Mouse (Mus musculus): ENCODE data around the gene Vwa5b1. TPM values are rescaled to one million over a fixed set of nuclear protein-coding genes. Genes with fewer than 3 reads are reported as not detected.

Vwa5b1 gene
- not detected for polyA plus RNA-seq (2017; shearing (Covaris generic))

DNA sequence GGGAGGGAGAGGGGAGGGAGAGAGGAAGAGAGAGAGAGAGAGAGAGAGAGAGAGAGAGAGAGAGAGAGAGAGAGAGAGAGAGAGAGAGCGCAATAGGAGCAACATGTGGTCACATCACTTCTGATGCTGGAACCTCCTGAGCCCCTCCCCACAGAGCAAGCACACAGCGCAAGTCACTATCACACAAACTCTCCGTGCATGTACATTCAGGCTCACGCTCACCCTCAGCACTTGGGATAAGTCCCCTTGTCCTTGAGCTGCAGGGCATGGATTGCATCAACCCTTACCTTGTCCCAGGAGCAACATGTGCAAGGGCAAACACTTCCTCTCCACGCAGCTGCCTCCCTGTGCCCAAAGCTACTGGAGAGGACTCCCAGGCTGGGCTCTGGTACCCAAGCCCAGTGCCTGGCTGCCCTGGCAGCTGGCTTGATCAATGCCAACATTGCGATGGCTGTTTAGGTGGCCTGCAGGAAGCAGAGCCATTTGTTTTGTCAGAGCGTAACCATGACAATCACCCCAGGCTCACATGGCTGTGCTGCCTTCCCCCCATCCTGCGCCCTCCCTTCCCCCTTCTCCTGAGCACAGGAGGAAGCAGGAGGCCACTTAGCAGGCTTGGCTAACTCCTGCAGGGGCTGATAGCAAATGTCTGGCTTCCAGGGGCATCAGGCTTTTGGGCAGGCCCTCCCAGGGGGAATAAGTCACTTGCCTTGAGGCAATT, at the start of gene Vwa5b1:
TSS of gene Vwa5b1 (minus strand) at position 457 of the 718 bp plus-strand sequence.

Other genes starting within 250 kb of the Vwa5b1 start
- not detected for gene Fam43b, start 239.4 kb downstream of the Vwa5b1 start, polyA plus RNA-seq (2017; shearing (Covaris generic))
- gene Mul1, start 201.2 kb downstream of the Vwa5b1 start, polyA plus RNA-seq (2017; shearing (Covaris generic)), result 13.9 TPM
- 0.44 TPM for gene Camk2n1, start 181.6 kb downstream of the Vwa5b1 start, polyA plus RNA-seq (2017; shearing (Covaris generic))
- not detected for gene Pla2g2c, start 88.9 kb upstream of the Vwa5b1 start, polyA plus RNA-seq (2017; shearing (Covaris generic))
- 0.10 TPM for gene Ubxn10, start 101.3 kb upstream of the Vwa5b1 start, polyA plus RNA-seq (2017; shearing (Covaris generic))
- gene Pla2g2f, start 121.7 kb upstream of the Vwa5b1 start, polyA plus RNA-seq (2017; shearing (Covaris generic)), result not detected
- gene Pla2g2d, start 139.9 kb upstream of the Vwa5b1 start, polyA plus RNA-seq (2017; shearing (Covaris generic)), result 0.90 TPM
- not detected for gene Pla2g5, start 227.6 kb upstream of the Vwa5b1 start, polyA plus RNA-seq (2017; shearing (Covaris generic))
- gene Gm13030, start 238.1 kb upstream of the Vwa5b1 start, polyA plus RNA-seq (2017; shearing (Covaris generic)), result not detected
- not detected for gene Pla2g2e, start 242.1 kb upstream of the Vwa5b1 start, polyA plus RNA-seq (2017; shearing (Covaris generic))

All from activated CD4-positive, CD25-positive, alpha-beta regulatory T cell, adult 9 weeks (primary cell).